Mouse (Mus musculus) limb, embryonic 10.5 days (tissue): ENCODE measurements around the gene Eif4e1b. TPM values are rescaled to one million over a fixed set of nuclear protein-coding genes. Genes with fewer than 3 reads are reported as not detected.

Experiments used
- DNase-seq: peaks from one replicate; pipeline ENCODE4 v3.0.0-alpha.2; 2017; ENCODE audit warnings: low spot score
- H3K27ac ChIP-seq: fragments of 300-500 bp; sonication (generic); 2 replicates; pipeline ENCODE4 v1.5.1; 2016; ENCODE audit warnings: mild to moderate bottlenecking
- H3K27me3 ChIP-seq: fragments of 300-500 bp; sonication (generic); 2 replicates; pipeline ENCODE4 v1.6.1; 2016; ENCODE audit warnings: low read depth, mild to moderate bottlenecking; ENCODE audit not compliant: poor library complexity, severe bottlenecking
- H3K36me3 ChIP-seq: fragments of 300-500 bp; sonication (generic); 2 replicates; pipeline ENCODE4 v1.6.1; 2016; ENCODE audit warnings: mild to moderate bottlenecking, moderate library complexity
- H3K4me1 ChIP-seq: fragments of 300-500 bp; sonication (generic); 2 replicates; pipeline ENCODE4 v1.6.1; 2016
- H3K4me3 ChIP-seq: fragments of 300-500 bp; sonication (generic); 2 replicates; pipeline ENCODE4 v1.5.1; 2016; ENCODE audit warnings: mild to moderate bottlenecking, moderate library complexity
- H3K9me3 ChIP-seq: fragments of 300-500 bp; sonication (generic); replicated peaks from 2 replicates; pipeline ENCODE4 v1.6.1; 2016; ENCODE audit warnings: mild to moderate bottlenecking
- WGBS: fragments of 180-500 bp; shearing (Covaris S2); methylation state at CpG from one replicate; pipeline ENCODE4 v1.1.7; 2016; 5-methylcytosine and 5-hydroxymethylcytosine counted together
- polyA plus RNA-seq: library from polyadenylated mRNA; unstranded; fragments of >200 nt; fragmentation: Nextera tagmentation; extraction: Ambion mirVana; gene quantifications from 2 replicates; pipeline ENCODE4 v1.2.1, GENCODE M21; 2016

Gene Eif4e1b
- polyA plus RNA-seq, 1 experiment from 2014 or later: not detected

GRCm38 (mm10) chr13:54797356-54797755 is 13.6 kb downstream of the Eif4e1b start:
- Histone ChIP-seq H3K4me3 (no peak overlapping the region), H3K4me1 (peaks cover 12% of the 10 kb centered on the region), H3K27ac (no peak overlapping the region), H3K36me3 (no peaks in the 10 kb centered on the region), H3K27me3 (peaks cover 50% of the 10 kb centered on the region), H3K9me3 (no peaks in the 10 kb centered on the region)
- DNase-seq: peak; percentile 57
- 45% methylated on average over 4 of the region's 4 CpGs for WGBS

DNA sequence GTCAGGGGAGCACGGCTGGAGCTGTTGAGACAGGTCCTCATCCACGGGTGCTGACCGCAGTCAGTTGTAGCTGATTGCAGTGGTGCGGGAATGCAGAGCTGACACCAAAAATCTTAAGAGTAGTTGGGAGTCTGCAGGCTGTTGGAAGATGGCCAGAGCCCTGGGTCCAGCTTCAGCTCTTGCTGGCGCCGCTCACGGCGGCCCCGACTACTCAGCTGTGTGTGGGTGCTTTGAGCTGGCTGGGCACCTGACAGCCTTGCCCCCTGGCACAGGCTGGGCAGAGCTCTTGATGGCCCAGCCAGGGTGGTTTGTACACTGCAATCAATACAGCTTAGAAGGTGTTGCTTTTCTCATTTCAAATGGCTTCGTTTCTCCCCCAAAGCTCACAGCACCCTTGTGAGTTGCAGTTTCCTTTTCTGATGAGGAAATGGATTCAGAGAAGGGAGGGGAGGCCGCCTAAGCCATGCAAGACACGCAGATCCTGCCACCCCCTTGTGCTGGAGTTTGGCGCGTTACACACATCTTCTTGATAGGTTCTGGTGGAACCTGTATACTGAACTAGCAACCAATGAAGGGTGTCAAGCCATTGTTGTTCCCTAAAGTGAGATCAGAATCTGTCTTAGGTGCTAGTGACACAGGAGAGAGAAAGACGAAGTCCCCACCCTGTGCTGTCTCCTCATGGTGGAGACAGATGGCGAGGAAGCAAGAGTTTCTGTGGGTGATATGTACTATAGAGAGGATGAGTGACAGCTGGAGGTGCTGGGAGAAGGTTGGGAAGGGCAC is 14.3 kb downstream of the Eif4e1b start:
- no peaks in the 10 kb centered on the region for H3K9me3 ChIP-seq
- no peak for DNase-seq
- H3K4me3 ChIP-seq: no peak overlapping the region
- WGBS: 82% methylated on average over 16 of the region's 16 CpGs
- H3K4me1 ChIP-seq: peaks cover 8% of the 10 kb centered on the region; the same call in 1 of the 2 replicates
- peaks cover 44% of the 10 kb centered on the region for H3K27me3 ChIP-seq
- no peaks in the 10 kb centered on the region for H3K36me3 ChIP-seq
- no peak overlapping the region for H3K27ac ChIP-seq

GRCm38 (mm10) chr13:54798740-54799139 is 14.9 kb downstream of the Eif4e1b start:
- Histone ChIP-seq H3K4me1 (peaks cover 7% of the 10 kb centered on the region; the same call in 1 of the 2 replicates), H3K9me3 (no peaks in the 10 kb centered on the region), H3K36me3 (no peaks in the 10 kb centered on the region), H3K27me3 (peaks cover 37% of the 10 kb centered on the region; the same call in 1 of the 2 replicates), H3K4me3 (no peak overlapping the region), H3K27ac (no peak overlapping the region)
- WGBS: 77% methylated on average over 10 of the region's 10 CpGs
- no peak for DNase-seq

DNA sequence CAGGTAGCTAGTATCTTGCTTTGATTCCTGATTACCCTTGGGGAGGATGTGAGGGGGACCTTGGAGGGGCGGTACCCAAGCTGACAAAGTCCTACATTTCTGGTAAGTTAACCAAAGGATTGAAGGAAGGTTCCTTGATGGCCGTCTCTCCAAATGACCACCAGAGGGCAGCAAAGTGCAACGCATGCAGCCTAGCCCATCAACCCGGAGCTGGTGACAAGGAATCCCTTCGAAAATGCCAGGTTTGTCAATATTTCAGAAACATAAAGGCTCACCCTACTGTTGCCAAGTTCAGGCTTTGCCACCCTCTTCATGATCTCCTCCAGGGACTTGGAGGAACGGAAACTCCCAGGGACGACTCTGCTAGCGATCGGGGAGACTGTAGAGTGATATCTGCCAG is 15.9 kb downstream of the Eif4e1b start:
- Histone ChIP-seq H3K36me3 (no peaks in the 10 kb centered on the region), H3K4me3 (no peak overlapping the region), H3K9me3 (no peaks in the 10 kb centered on the region), H3K4me1 (no peaks in the 10 kb centered on the region), H3K27ac (no peak overlapping the region), H3K27me3 (peaks cover 37% of the 10 kb centered on the region)
- DNase-seq: peak; percentile 89
- WGBS: 29% methylated on average over 9 of the region's 9 CpGs

GRCm38 (mm10) chr13:54800206-54800605 is 16.4 kb downstream of the Eif4e1b start:
- no peaks in the 10 kb centered on the region for H3K9me3 ChIP-seq
- no peak overlapping the region for H3K4me3 ChIP-seq
- peaks cover 39% of the 10 kb centered on the region for H3K27me3 ChIP-seq
- H3K4me1 ChIP-seq: no peaks in the 10 kb centered on the region
- H3K36me3 ChIP-seq: no peaks in the 10 kb centered on the region
- WGBS: 83% methylated on average over 4 of the region's 4 CpGs
- H3K27ac ChIP-seq: no peak overlapping the region
- no peak for DNase-seq

DNA sequence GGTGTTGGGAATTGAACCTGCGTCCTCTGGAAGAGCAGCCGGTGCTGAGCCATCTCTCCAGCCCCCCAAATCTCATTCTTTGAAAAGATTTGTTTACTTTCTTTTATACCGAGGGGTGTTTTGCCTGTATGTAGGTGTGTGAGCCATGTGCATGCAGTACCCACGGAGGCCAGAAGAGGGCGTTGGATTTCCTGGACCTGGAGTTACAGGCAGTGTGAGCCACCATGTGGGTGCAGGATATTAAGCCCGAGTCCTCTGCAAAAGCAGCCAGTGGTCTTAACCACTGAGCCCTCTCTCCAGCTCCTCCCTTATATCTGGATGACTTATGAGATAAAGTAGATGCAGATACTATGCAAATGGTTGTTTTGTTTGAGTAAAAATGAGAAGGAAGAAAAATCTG is 19.2 kb downstream of the Eif4e1b start:
- no peak overlapping the region for H3K27ac ChIP-seq
- DNase-seq: no peak
- no peaks in the 10 kb centered on the region for H3K36me3 ChIP-seq
- H3K9me3 ChIP-seq: no peaks in the 10 kb centered on the region
- no peak overlapping the region for H3K4me3 ChIP-seq
- H3K27me3 ChIP-seq: peaks cover 43% of the 10 kb centered on the region
- H3K4me1 ChIP-seq: peaks cover 9% of the 10 kb centered on the region
- WGBS: 81% methylated on average over 6 of the region's 6 CpGs

DNA sequence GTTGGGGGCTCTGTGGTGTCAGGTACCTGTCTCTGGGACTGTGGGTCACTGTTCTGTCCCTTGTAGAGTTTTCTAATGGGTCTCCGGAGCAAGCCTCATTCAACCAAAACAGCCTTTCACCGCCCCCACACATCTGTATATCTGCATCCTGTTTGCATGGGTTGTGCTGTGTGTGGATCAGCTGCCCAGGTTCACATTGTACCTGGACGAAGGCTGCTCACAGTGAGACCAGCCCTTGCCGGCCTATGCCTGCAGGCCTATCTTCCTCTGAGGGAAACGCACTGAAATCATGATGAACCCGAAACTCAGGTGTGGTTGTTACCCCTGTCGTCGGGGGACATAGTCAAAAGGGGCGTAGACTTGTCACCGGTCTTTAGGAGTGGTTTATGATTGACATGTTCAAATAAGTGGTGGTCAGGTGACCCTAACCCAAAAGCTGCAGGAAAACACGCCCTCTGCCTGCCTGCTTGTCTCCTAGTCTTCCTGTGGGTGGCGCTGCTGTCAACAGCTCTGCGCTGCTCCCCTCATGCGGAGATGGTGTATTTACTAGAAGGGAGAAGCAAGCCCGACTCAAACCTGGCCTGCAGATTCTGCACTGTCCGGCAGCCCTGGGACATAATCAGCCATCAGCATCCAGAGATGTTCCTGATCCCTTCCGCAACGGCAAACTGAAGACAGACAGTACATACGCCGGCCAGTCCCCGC is 21.5 kb downstream of the Eif4e1b start:
- Histone ChIP-seq H3K36me3 (no peaks in the 10 kb centered on the region), H3K9me3 (no peaks in the 10 kb centered on the region), H3K27ac (no peak overlapping the region), H3K27me3 (peaks cover 33% of the 10 kb centered on the region), H3K4me1 (peaks cover 9% of the 10 kb centered on the region), H3K4me3 (no peak overlapping the region)
- 44% methylated on average over 21 of the region's 21 CpGs for WGBS
- DNase-seq: peak; percentile 57

DNA sequence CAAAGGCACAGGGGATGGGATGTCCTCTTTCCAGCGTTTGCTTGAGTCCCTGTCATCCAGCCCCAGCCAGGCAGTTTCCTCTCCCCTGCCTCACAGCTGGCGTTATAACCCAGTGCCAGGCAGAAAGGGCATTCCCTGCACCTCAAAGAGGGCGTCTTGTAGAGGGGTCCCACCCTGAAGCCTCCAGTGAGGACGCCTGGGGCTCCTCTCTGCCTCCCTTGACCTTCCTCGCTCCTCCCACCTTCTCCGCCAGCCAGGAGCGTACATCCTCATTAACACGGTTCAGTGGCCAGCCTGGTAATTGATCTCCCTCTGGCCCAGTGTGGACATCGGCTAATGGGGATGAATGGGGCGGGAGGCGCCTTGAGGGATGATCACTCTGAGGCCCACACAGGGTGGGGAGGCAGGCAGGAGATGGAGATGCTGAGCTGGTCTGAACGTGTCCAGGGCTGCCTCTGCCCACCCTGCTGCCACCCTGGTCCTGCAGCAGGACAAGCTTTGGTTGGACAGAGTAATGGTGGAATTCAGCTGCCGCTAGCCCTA is 22.7 kb downstream of the Eif4e1b start:
- peaks cover 33% of the 10 kb centered on the region for H3K27me3 ChIP-seq

DNA sequence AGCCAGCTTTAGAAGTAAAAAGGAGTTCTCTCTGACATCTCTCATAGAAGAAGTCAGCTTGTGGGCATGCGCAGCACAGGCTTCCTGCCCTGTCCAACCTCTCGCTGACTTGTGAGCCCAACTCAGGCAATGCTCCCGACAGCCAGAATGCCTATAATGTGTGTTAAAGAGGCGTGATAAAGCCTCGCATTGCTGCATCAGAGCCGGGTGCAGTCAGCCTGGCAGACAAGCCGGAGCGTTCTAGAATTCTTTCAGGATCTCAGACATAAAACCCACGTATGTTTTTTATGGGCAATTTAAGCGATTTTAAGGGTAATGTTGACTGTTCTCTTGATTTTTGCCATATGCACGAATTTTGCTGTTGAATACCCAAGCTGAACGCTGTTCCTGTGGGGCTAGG is 24.3 kb downstream of the Eif4e1b start:
- Histone ChIP-seq H3K27ac (no peak overlapping the region), H3K9me3 (no peaks in the 10 kb centered on the region), H3K27me3 (peaks cover 30% of the 10 kb centered on the region), H3K4me3 (no peak overlapping the region), H3K4me1 (peaks cover 16% of the 10 kb centered on the region), H3K36me3 (no peaks in the 10 kb centered on the region)
- DNase-seq: no peak
- WGBS: 77% methylated on average over 12 of the region's 12 CpGs

More for the DNA sequence above, 22.7 kb downstream of the Eif4e1b start:
- DNase-seq: no peak
- Histone ChIP-seq H3K9me3 (no peaks in the 10 kb centered on the region), H3K4me3 (no peak overlapping the region), H3K4me1 (peaks cover 13% of the 10 kb centered on the region), H3K36me3 (no peaks in the 10 kb centered on the region), H3K27ac (no peak overlapping the region)
- WGBS: 36% methylated on average over 13 of the region's 13 CpGs

DNA sequence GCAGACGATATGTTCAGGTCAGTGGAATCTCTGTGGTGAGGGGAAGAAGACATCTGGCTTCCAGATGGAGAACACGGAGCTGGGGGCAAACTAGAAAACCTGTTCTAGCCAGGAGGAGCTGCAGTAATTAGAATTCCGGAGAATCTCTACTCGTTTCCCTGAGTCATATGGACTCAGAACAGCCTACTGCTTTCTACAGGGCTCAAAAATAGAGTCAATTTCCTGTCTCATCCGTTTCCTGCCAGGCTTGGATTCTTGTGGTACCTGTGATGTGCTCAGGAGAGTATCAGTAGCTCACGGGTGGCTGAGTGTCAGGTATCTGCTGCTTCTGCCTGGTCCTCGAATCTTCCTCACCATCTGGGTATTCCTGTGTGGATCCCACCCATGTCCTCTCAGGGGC is 27.7 kb downstream of the Eif4e1b start:
- Histone ChIP-seq H3K36me3 (no peaks in the 10 kb centered on the region), H3K27ac (no peak overlapping the region), H3K4me1 (peaks cover 11% of the 10 kb centered on the region), H3K4me3 (no peak overlapping the region), H3K27me3 (peaks cover 3% of the 10 kb centered on the region; the same call in 1 of the 2 replicates), H3K9me3 (no peaks in the 10 kb centered on the region)
- 29% methylated on average over 7 of the region's 7 CpGs for WGBS
- DNase-seq: no peak

DNA sequence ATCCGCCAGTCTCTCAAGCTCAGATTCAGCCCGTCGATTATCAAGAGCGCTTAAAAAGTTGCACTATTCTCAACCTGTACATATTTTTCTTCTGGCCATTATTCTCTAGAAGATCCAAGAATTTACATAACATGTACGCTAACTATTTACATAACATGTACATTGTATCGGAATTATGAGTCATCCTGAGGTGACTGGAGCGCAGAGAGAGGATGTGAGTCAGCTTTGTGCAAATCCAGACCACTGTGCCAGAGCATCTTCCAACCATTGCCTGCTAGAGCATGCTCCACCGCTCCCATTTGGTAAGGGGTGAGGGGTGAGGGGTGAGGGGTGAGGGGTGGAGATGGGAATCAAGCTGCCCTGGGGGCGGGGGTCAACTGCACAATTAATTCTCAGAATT is 29.6 kb downstream of the Eif4e1b start:
- Histone ChIP-seq H3K9me3 (no peaks in the 10 kb centered on the region), H3K4me3 (no peak overlapping the region), H3K27me3 (0 out of 2 replicates have a peak, but pooled peaks cover 7% of the 10 kb centered on the region), H3K36me3 (no peaks in the 10 kb centered on the region), H3K4me1 (peaks cover 13% of the 10 kb centered on the region; the same call in 1 of the 2 replicates), H3K27ac (no peak overlapping the region)
- WGBS: 85% methylated on average over 9 of the region's 9 CpGs
- no peak for DNase-seq

- no peak for DNase-seq
- no peaks in the 10 kb centered on the region for H3K36me3 ChIP-seq
- H3K27ac ChIP-seq: no peak overlapping the region
- no peak overlapping the region for H3K4me3 ChIP-seq
- no peaks in the 10 kb centered on the region for H3K9me3 ChIP-seq
- 0 out of 2 replicates have a peak, but pooled peaks cover 9% of the 10 kb centered on the region for H3K27me3 ChIP-seq
- WGBS: 28% methylated on average over 17 of the region's 17 CpGs
- peaks cover 19% of the 10 kb centered on the region; the same call in 1 of the 2 replicates for H3K4me1 ChIP-seq
Observed at GRCm38 (mm10) chr13:54818399-54819254, 34.8 kb downstream of the Eif4e1b start.
